8 mouse cellular contexts compared by ENCODE assay signal in genomic region chr3:105899394-105900147, GRCm38 (mm10). TPM values are rescaled to one million over a fixed set of nuclear protein-coding genes. Genes with fewer than 3 reads are reported as not detected.
A peak's percentile ranks its signal among the peaks of the same experiment; 100 is the strongest.
DNase-seq lines count a peak whose midpoint lies in the region; ATAC-seq lines count a peak whose summit lies in the region.

No protein-coding gene starts in this region.

- H3K4me3 ChIP-seq in hindbrain, embryonic 13.5 days = no peak overlapping the region

- H3K9me3 ChIP-seq in hindbrain, embryonic 13.5 days = no peaks in the 10 kb centered on the region

- DNase-seq in NIH3T3 (ENCODE audit: low read depth) = peak; percentile 92
- DNase-seq in cerebellum, adult 9-11 months = peak; percentile 72
- DNase-seq in frontal cortex, postnatal 14 days (ENCODE audit: low spot score in 2 of 2) = peak; percentile 66 to 84
- DNase-seq in layer of hippocampus, postnatal 10 days (ENCODE audit: low spot score in 2 of 2) = peak; percentile 85 to 89
- DNase-seq in lung, postnatal 10 days = peak; percentile 89
- peak; percentile 81 for DNase-seq in ovary, postnatal 36 days (ENCODE audit: low spot score)
- DNase-seq in thymus, postnatal 10 days (ENCODE audit: low spot score in 2 of 2) = peak; percentile 73 to 83

- no peak overlapping the region for H3K4me2 ChIP-seq in hindbrain, embryonic 13.5 days

- ATAC-seq in hindbrain, embryonic 13.5 days (ENCODE audit: low FRiP score) = peak; percentile 79

- no peak overlapping the region for H3K9ac ChIP-seq in hindbrain, embryonic 13.5 days

- H3K27me3 ChIP-seq in hindbrain, embryonic 13.5 days = no peaks in the 10 kb centered on the region

- peaks cover 5% of the 10 kb centered on the region; the same call in 1 of the 2 replicates for H3K4me1 ChIP-seq in hindbrain, embryonic 13.5 days (replicated peaks)

- H3K36me3 ChIP-seq in hindbrain, embryonic 13.5 days = no peaks in the 10 kb centered on the region

- H3K27ac ChIP-seq in hindbrain, embryonic 13.5 days = no peak overlapping the region

- 44% methylated on average over 8 of the region's 8 CpGs for WGBS in hindbrain, embryonic 13.5 days

RNA-seq across cellular contexts. Expression of gene Tmigd3, which starts 28.9 kb away (rescaled TPM):
- polyA plus RNA-seq in hindbrain, embryonic 13.5 days (2015; fragmentation: Nextera tagmentation; extraction: Ambion mirVana) = not detected in 2 replicates
- under 1 TPM in 1 of 2 experiments, not detected in 1; 0.47 TPM for total RNA-seq in layer of hippocampus, postnatal 10 days (2021)

RNA-seq across cellular contexts. Expression of gene Adora3, which starts 28.9 kb away (rescaled TPM):
- 0.26 and 0.30 TPM in 2 replicates for polyA plus RNA-seq in hindbrain, embryonic 13.5 days (2015; fragmentation: Nextera tagmentation; extraction: Ambion mirVana)
- total RNA-seq in layer of hippocampus, postnatal 10 days (2021) = 1 to 10 TPM in 1 of 2 experiments, under 1 TPM in 1; 0.34 to 1.1 TPM

RNA-seq across cellular contexts. Expression of gene I830077J02Rik, which starts 32.9 kb away (rescaled TPM):
- polyA plus RNA-seq in hindbrain, embryonic 13.5 days (2015; fragmentation: Nextera tagmentation; extraction: Ambion mirVana) = 0.25 and 1.1 TPM in 2 replicates
- total RNA-seq in layer of hippocampus, postnatal 10 days (2021) = 1 to 10 TPM; 1.2 to 1.6 TPM

RNA-seq across cellular contexts. Expression of gene Wdr77, which starts 59.6 kb away (rescaled TPM):
- polyA plus RNA-seq in hindbrain, embryonic 13.5 days (2015; fragmentation: Nextera tagmentation; extraction: Ambion mirVana) = 91.6 and 99.4 TPM in 2 replicates
- total RNA-seq in layer of hippocampus, postnatal 10 days (2021) = 10 to 100 TPM; 62.4 to 63.4 TPM
